Mouse (Mus musculus) left cerebral cortex, postnatal 10 days (tissue): ENCODE results near the gene Meioc. TPM values are rescaled to one million over a fixed set of nuclear protein-coding genes. Genes with fewer than 3 reads are reported as not detected.
A peak's percentile ranks its signal among the peaks of the same experiment; 100 is the strongest.
"Not testable (repeated sequence)": the region's sequence is repeated elsewhere in the genome, so short reads cannot be mapped to it uniquely, and the experiment has no call there.

Source experiments
- DNase-seq, 2 experiments: peaks; one replicate each; pipeline ENCODE4 v3.0.0; 2021 to 2022; ENCODE audit warnings: low spot score in 2 of 2, mixed read lengths in 1 of 2; ENCODE audit errors: extremely low spot score in 1 of 2
- intact Hi-C: fragments of 180-260 bp; cut with DNase I; formaldehyde crosslinking; loops from one replicate; pipeline ENCODE4 v1.15.1; 2025
- total RNA-seq, 2 experiments: library from RNA; stranded (reverse); gene quantifications; 2 replicates each; pipeline ENCODE4 v1.2.3; 2021

The Meioc gene
- total RNA-seq, 2 experiments from 2014 or later: not detected

GRCm38 (mm10) chr11:102656326-102656926, 7.1 kb upstream of the Meioc start:
- DNase-seq: no peak
- intact Hi-C loops: loop anchor here (10.0 kb wide), 1 partner anchor 212 kb away; the partner anchor contains the start of gene Fam171a2

DNA sequence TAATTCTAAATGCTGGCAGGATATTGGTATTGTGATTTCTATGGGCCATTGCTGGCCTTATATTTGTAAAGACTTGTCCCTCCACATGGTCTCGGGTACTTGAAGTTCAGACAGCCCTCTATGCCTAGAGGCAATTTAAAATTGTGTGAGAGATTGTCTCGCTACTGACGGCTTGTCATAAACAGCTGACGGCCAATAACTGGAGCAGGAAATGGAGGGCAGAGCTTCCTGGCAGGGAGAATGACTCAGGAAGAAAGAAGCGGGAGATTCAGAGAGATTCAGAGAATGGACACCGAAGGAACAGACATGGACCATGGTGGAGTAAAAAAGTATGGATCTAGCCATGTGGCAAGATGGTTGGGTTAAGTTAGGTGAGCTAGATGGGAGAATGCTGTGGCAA, 6.6 kb upstream of the Meioc start:
- intact Hi-C loops: loop anchor here (10.0 kb wide), 1 partner anchor 212 kb away; the partner anchor contains the start of gene Fam171a2
- DNase-seq: no peak

DNA sequence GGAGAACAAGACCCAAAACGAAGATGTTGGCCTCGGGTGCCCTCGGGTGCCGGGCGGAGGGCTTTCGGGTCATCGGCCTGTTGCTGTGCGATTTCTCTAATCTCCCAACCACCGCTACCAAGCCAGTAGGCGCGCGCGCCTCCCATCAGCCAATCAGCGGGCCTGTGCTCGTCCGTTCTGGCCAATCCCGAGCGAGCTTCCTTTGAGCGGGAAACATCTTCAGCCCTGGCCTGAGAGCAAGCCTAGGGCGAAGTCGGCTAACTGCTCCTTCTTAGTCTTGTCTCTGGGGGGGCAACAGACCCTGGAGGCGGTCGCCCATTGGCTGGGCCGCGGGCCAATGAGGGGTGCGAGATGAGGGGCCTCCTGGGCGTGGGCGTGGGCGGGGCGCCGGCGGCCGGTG, 1.6 kb downstream of the Meioc start:
- intact Hi-C loops: no loop called here
- DNase-seq: peak in 1 of 2 experiments; percentile 35

DNA sequence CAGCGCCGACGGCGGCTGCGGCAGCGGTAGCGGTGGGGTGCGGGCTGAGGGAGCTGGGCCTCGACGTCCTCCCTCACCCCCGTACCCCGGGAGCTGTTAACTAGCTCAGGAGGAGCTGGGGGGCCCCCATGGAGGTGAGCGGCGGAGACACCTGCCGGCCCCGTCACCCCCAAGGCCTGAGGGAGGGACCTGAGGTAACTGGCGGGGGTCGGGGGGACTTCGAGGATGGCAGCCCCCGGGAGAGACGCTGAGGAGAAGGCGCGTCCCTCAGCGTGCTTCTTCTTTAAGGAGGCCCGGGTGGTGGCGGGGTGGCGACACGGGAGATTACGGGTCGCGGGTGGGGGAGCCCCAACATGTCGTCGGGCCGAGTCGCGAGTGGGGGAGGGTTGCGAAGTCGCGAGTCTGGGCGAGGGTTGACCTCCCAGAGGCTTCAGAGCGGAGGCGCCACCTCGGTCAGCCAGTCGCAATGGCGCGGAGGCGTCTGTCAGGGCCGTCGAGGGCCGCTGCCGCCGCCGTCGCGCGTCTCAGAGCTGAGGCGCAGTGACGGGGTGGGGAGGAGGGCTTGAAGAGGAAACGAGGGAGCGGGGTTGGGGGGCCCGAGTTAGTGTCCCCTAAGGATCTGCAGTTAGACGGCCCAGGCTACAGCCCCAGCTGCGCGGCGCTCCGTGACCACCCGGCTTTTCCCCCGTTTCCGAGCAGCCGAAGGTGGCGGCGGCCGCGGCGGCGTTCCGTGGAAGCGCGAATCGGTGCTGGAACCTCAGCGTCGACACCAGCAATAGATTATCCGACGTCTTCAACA, 2.3 kb downstream of the Meioc start:
- DNase-seq: peak in 1 of 2 experiments; percentile 38
- intact Hi-C loops: no loop called here

DNA sequence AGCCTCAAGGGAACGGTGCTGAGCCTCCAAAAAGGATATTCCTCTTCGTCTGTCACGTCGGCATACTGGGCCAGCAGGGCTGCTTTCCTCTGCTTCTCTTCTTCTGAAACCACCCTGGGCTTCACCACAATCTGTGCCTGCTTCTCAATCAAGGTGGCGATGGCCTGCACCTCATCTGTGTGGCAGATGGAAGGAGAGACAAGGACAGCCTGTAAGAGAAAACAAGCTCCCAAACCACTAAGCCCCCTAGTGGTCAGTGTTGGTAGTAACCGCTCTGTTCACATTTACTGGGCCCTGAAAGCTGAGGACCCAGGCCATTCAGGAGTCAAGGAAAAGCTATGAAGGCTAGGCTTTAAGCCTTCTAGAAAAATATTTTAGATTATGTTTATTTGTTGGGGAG, 26.6 kb downstream of the Meioc start:
- peak; percentile 51 to 61 for DNase-seq
- intact Hi-C loops: no loop called here

DNA sequence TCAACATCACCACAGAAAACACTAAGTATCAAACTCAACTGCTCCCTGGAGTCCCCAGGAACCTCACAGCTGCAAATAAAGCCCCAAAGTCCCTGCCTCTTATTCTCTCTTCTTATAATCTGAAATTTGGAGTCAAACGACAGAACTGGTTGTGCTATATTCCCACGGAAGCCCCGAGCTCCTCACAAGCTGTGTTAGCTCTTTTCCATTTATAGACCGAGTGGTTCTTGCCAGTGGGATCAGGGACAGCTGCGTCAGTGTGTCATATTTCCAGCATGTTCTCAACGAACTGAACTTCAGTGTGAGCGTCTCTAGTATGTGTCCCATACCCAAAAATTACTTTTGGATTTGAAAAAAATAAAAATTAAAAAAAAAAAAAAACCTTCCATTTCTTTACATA, 31.8 kb downstream of the Meioc start:
- intact Hi-C loops: no loop called here
- peak in 1 of 2 experiments; percentile 20 for DNase-seq

- intact Hi-C loops: no loop called here
- DNase-seq: peak; percentile 72 to 90
Measured at GRCm38 (mm10) chr11:102697338-102698017, 34.0 kb downstream of the Meioc start, which contains the start of gene Ccdc43. Gene Ccdc43, minus strand, starts transcription at chr11:102697782.

DNA sequence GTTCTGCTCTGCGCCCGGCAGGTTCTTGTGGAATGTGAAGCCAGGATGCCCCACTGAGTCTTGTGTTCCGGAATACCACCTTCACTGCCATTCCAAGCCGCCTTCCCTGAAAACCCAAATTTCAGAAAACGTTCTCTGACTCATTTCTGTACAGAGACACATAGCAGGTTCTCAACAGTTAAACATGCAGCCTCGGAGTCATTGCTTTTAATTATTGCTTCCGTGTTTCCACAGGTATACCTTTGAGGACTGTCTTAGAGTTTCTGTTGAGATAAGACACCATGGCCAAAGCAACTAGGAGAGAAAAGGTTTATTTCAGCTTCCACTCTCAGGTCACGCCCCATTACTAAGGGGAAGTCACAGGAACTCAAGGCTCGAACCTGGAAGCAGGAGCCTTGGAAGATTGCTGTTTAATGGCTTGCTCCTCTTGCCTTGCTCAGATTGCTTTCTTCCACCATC, 34.5 kb downstream of the Meioc start:
- no peak for DNase-seq
- intact Hi-C loops: no loop called here

DNA sequence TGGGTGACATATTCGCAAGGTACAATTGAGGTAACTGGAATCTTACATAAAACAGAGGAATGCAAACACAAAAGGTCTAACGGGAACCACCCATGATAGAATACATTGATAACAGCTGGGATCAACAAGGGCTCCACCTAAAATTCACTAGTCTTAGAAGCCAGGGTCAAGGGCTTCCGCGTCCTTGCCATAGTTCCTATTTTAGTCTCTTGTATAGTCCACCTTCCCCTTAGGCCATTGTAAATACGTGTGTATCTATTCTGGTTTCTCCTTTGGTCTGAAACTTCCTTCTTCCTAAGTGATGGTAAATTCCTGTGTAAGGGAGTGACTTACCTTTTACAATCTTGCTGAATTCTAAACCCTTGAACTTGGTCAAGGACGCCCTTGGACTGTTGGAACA, 38.7 kb downstream of the Meioc start:
- DNase-seq, intact Hi-C loops: not testable (repeated sequence)

DNA sequence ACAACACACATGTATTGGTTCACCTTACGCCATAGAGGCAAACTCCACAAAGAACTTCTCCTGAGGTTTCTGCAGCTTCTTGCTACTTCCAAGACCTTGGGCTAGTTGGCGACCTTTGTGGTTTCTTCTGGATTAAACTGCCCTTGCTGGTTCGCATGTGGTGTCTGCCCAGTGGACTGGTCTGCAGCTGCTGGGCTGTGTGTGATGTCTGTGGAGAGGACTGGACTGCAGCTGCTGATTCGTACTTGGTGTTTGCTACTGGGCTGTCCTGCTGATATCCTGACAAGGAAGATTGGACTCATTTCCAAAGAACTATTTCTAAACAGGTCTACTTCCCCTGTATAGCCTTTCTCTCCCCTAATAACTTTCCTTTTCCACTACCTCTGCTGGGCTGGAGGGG, 48.9 kb downstream of the Meioc start:
- intact Hi-C loops: no loop called here
- DNase-seq: no peak

- DNase-seq, intact Hi-C loops: not testable (repeated sequence)
Measured at GRCm38 (mm10) chr11:102714578-102714977, 51.1 kb downstream of the Meioc start.

GRCm38 (mm10) chr11:102716135-102716534, 52.6 kb downstream of the Meioc start:
- DNase-seq: no peak
- intact Hi-C loops: no loop called here

DNA sequence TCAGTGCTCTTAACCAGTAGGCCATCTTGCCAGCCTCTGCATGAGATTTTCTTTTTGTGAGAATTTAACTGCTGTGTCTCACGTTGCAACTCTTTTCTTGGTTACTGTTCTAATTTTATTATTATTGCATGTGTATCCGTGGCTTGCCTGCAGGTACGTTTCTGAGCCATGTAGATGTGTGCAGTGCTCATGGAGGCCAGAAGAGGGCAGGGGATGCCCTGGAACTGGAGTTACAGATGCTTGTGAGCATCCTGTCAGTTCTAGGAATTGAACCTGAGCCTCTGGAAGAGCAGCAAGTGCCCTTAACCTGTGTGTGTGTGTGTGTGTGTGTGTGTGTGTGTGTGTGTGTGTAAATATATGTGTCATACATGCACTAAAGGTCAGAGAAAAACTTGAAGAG, 62.1 kb downstream of the Meioc start:
- intact Hi-C loops: no loop called here
- DNase-seq: no peak

DNA sequence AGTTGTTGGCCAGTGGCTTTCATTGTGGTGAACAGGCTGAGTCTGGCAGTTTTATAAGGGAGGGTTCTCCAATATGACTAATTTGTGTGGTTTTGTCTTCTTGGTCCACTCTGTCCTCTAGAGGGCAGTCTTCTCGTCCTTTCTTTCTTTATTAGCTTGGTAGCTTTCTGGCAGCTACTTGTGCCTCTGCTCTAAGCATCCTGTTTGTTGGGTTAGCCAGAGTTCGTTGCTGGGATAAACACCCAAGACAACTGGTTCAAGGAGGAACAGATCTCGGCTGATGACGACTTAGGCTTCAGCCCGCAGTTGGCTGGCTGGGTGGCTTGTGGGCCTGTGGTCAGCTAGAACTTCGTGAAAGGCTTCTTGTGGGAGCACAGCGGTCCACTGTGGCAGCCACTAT, 65.1 kb downstream of the Meioc start:
- DNase-seq: peak in 1 of 2 experiments; percentile 36
- intact Hi-C loops: no loop called here

GRCm38 (mm10) chr11:102729835-102730234, 66.3 kb downstream of the Meioc start:
- intact Hi-C loops: loop anchor here (5.0 kb wide), 1 partner anchor 132 kb away; no protein-coding TSS in a partner anchor
- no peak for DNase-seq

- DNase-seq: no peak
- intact Hi-C loops: loop anchor here (5.0 kb wide), 1 partner anchor 131 kb away; no protein-coding TSS in a partner anchor
Measured at GRCm38 (mm10) chr11:102731366-102731765, 67.8 kb downstream of the Meioc start.
